Mouse (Mus musculus) megakaryocyte, embryonic 14.5 days (primary cell): Measurements from ENCODE around the gene Ssbp3.

Experiments
- FLI1 ChIP-seq: IDR thresholded peaks from 2 replicates; pipeline ENCODE4 v1.6.1; 2012; ENCODE audit warnings: low read length, inconsistent platforms, mixed read lengths
- GATA1 ChIP-seq: IDR thresholded peaks from 3 replicates; pipeline ENCODE4 v1.6.1; 2012; ENCODE audit warnings: mixed read lengths, low read length, inconsistent platforms, borderline replicate concordance

- TF ChIP-seq GATA1, result no peak
- TF ChIP-seq FLI1, result no peak
Observed at GRCm38 (mm10) chr4:107058346-107058745, 147.8 kb downstream of the Ssbp3 start.
